8 mouse cellular contexts compared by ENCODE assay signal in genomic region chr3:107459196-107459772, GRCm38 (mm10). TPM values are rescaled to one million over a fixed set of nuclear protein-coding genes. Genes with fewer than 3 reads are reported as not detected.
DNase-seq lines count a peak whose midpoint lies in the region; ATAC-seq and TF ChIP-seq lines count a peak whose summit lies in the region.

Gene Kcnc4, minus strand, starts transcription at chr3:107459552.

- no peak for TF ChIP-seq POLR2A in thymus, adult 2 months (IDR thresholded peaks at IDR 0.05; ENCODE audit: control insufficient read depth, extremely low read depth, insufficient read depth, low read length, poor library complexity)

- no peaks in the 10 kb centered on the region for H3K9me3 ChIP-seq in heart, embryonic 12.5 days (replicated peaks)
- H3K9me3 ChIP-seq in ES-E14 (ENCODE audit: control insufficient read depth, insufficient read depth, low read depth, low read length), result no peaks in the 10 kb centered on the region
- no peaks in the 10 kb centered on the region for H3K9me3 ChIP-seq in neural tube, embryonic 12.5 days

- TF ChIP-seq CTCF in thymus, adult 2 months (IDR thresholded peaks at IDR 0.05; ENCODE audit: borderline replicate concordance, control insufficient read depth, extremely low read depth, insufficient read depth, low read length, poor library complexity), result no peak

- WGBS in heart, embryonic 12.5 days, result under 1% methylated on average over 68 of the region's 68 CpGs
- under 1% methylated on average over 68 of the region's 68 CpGs for WGBS in neural tube, embryonic 12.5 days
- WGBS in thymus, adult 2 months, result 2% methylated on average over 62 of the region's 68 CpGs

- no peak within 1 kb of the TSS for H3K27ac ChIP-seq in heart, embryonic 12.5 days (ENCODE audit: poor library complexity, severe bottlenecking)
- H3K27ac ChIP-seq in ES-E14 (ENCODE audit: insufficient read depth, low read depth, low read length, poor library complexity, severe bottlenecking), result no peak within 1 kb of the TSS
- no peak within 1 kb of the TSS for H3K27ac ChIP-seq in neural tube, embryonic 12.5 days
- no peak within 1 kb of the TSS for H3K27ac ChIP-seq in thymus, adult 2 months (ENCODE audit: control insufficient read depth, insufficient read depth, low read length)

- H3K9ac ChIP-seq in heart, embryonic 12.5 days, result peak within 1 kb of the TSS; percentile 49
- H3K9ac ChIP-seq in ES-E14 (ENCODE audit: insufficient read depth, low read depth, low read length, poor library complexity, severe bottlenecking), result peak within 1 kb of the TSS; percentile 47
- peak within 1 kb of the TSS; percentile 54; the same call in 1 of the 2 replicates for H3K9ac ChIP-seq in neural tube, embryonic 12.5 days

- H3K27me3 ChIP-seq in heart, embryonic 12.5 days (replicated peaks), result peaks cover 100% of the 10 kb centered on the region
- H3K27me3 ChIP-seq in neural tube, embryonic 12.5 days (replicated peaks), result peaks cover 82% of the 10 kb centered on the region
- H3K27me3 ChIP-seq in thymus, adult 2 months (ENCODE audit: control insufficient read depth, insufficient read depth, low read length), result peaks cover 11% of the 10 kb centered on the region; the same call in 1 of the 2 replicates

- H3K36me3 ChIP-seq in heart, embryonic 12.5 days, result no peaks in the 10 kb centered on the region
- no peaks in the 10 kb centered on the region for H3K36me3 ChIP-seq in ES-E14 (ENCODE audit: control insufficient read depth, insufficient read depth, low read length, poor library complexity, severe bottlenecking)
- no peaks in the 10 kb centered on the region for H3K36me3 ChIP-seq in neural tube, embryonic 12.5 days
- no peaks in the 10 kb centered on the region for H3K36me3 ChIP-seq in thymus, adult 2 months (ENCODE audit: control insufficient read depth, insufficient read depth, low read length)

- H3K4me3 ChIP-seq in heart, embryonic 12.5 days, result peak within 1 kb of the TSS; percentile 60
- peak within 1 kb of the TSS; percentile 71 to 76 for H3K4me3 ChIP-seq in ES-E14 (ENCODE audit: insufficient read depth in 1 of 2, low read depth in 1 of 2, low read length in 2 of 2, poor library complexity in 1 of 2, severe bottlenecking in 1 of 2)
- peak within 1 kb of the TSS; percentile 54 for H3K4me3 ChIP-seq in neural tube, embryonic 12.5 days
- H3K4me3 ChIP-seq in thymus, adult 2 months (ENCODE audit: control insufficient read depth, insufficient read depth, low read length), result no peak within 1 kb of the TSS

- ATAC-seq in heart, embryonic 12.5 days (ENCODE audit: insufficient number of reproducible peaks, low FRiP score), result peak; percentile 63
- 0 out of 2 replicates have a peak, but pooled peaks have one; percentile 8 for ATAC-seq in common myeloid progenitor, adult 5-6 weeks (replicated peaks; ENCODE audit: low read depth, poor library complexity, severe bottlenecking)
- peak; percentile 23 for ATAC-seq in neural tube, embryonic 12.5 days (ENCODE audit: low FRiP score, low read depth)

- peak within 1 kb of the TSS; percentile 98 for H3K4me2 ChIP-seq in heart, embryonic 12.5 days
- H3K4me2 ChIP-seq in neural tube, embryonic 12.5 days (replicated peaks), result peak within 1 kb of the TSS; percentile 99

- DNase-seq in heart, adult 11 months, result no peak
- DNase-seq in ES-E14 (ENCODE audit: low read depth, low spot score), result peak; percentile 40
- DNase-seq in gonadal fat pad, adult 2 months (ENCODE audit: low read depth), result no peak
- no peak for DNase-seq in layer of hippocampus, postnatal 25 days (ENCODE audit: extremely low spot score in 1 of 2, low spot score in 1 of 2)
- DNase-seq in thymus, adult 2 months, result no peak

- peaks cover 20% of the 10 kb centered on the region for H3K4me1 ChIP-seq in heart, embryonic 12.5 days (replicated peaks)
- no peaks in the 10 kb centered on the region; a peak in 1 of 4 replicates for H3K4me1 ChIP-seq in ES-E14 (ENCODE audit: control insufficient read depth in 2 of 2, insufficient read depth in 2 of 2, low read length in 2 of 2, poor library complexity in 1 of 2)
- H3K4me1 ChIP-seq in neural tube, embryonic 12.5 days, result peaks cover 23% of the 10 kb centered on the region
- H3K4me1 ChIP-seq in thymus, adult 2 months (replicated peaks; ENCODE audit: control insufficient read depth, insufficient read depth, low read length), result no peaks in the 10 kb centered on the region

- in situ Hi-C loops in ES-E14 (cut with MboI; ENCODE audit: low sequenced_read_pairs in 2 of 2, unreplicated experiment in 2 of 2), result loop anchor here in 1 of 2 experiments (10.0 to 25.0 kb wide), 2 partner anchors 104 to 222 kb away; partner anchors contain the start of genes A630076J17Rik and Prok1

TF ChIP-seq in ES-E14, 5 proteins besides CTCF, POLR2A, EP300 and RAD21:
- TF ChIP-seq MAFK (IDR thresholded peaks at IDR 0.05; ENCODE audit: insufficient read depth, low read depth, low read length), result no peak
- no peak for TF ChIP-seq HCFC1 (IDR thresholded peaks at IDR 0.05; ENCODE audit: borderline replicate concordance, insufficient read depth, low read length)

RNA-seq across cellular contexts. Expression of gene Kcnc4, which starts in this region (rescaled TPM):
- polyA plus RNA-seq in heart, embryonic 12.5 days (2016; fragmentation: Nextera tagmentation; extraction: Ambion mirVana), result 0.12 and 0.15 TPM in 2 replicates
- total RNA-seq in ES-E14 (2012; rRNA removed), result 0.36 and 0.37 TPM in 2 replicates
- not detected in 2 replicates for total RNA-seq in common myeloid progenitor, adult 5-6 weeks (2017)
- 25.9 and 26.3 TPM in 2 replicates for polyA plus RNA-seq in gonadal fat pad, adult 2 months (2012; rRNA removed)
- 10 to 100 TPM; 49.5 to 52.4 TPM for total RNA-seq in layer of hippocampus, postnatal 25 days (2021)
- 0.45 and 0.71 TPM in 2 replicates for polyA plus RNA-seq in neural tube, embryonic 12.5 days (2016; fragmentation: Nextera tagmentation; extraction: Ambion mirVana)
- polyA plus RNA-seq in thymus, adult 2 months (2012; rRNA removed), result 0.31 and 0.43 TPM in 2 replicates

Comparison
In these comparisons a context has a peak if more than half of its experiments do, and no peak if none do; other contexts are left out.
1. RNA of gene Kcnc4 (total RNA-seq): 49.5 to 52.4 TPM in layer of hippocampus, postnatal 25 days; 0.36 to 0.37 TPM in ES-E14 and not detected in common myeloid progenitor, adult 5-6 weeks; every median in the first group is over 10 times any median in the second.
2. RNA of gene Kcnc4 (polyA plus RNA-seq): 25.9 to 26.3 TPM in gonadal fat pad, adult 2 months; 0.45 to 0.71 TPM in neural tube, embryonic 12.5 days, 0.31 to 0.43 TPM in thymus, adult 2 months and 0.12 to 0.15 TPM in heart, embryonic 12.5 days; every median in the first group is over 10 times any median in the second.
3. Peak in ATAC-seq, H3K4me3 ChIP-seq, H3K9ac ChIP-seq and H3K4me2 ChIP-seq in heart, embryonic 12.5 days; RNA of the gene not detected or under 1 TPM.
4. Peak in DNase-seq, H3K4me3 ChIP-seq and H3K9ac ChIP-seq in ES-E14; RNA of the gene not detected or under 1 TPM.
5. Peak in ATAC-seq in common myeloid progenitor, adult 5-6 weeks; RNA of the gene not detected or under 1 TPM.
6. Peak in ATAC-seq, H3K4me3 ChIP-seq, H3K9ac ChIP-seq and H3K4me2 ChIP-seq in neural tube, embryonic 12.5 days; RNA of the gene not detected or under 1 TPM.
7. ATAC-seq: peak in every context shown above with its lines; median percentile 63 in heart, embryonic 12.5 days; 23 in neural tube, embryonic 12.5 days; 8 in common myeloid progenitor, adult 5-6 weeks.
8. Peak in every context shown above with its lines, with median percentiles within 50 percentile points of each other: H3K9ac ChIP-seq.